Mouse (Mus musculus) liver, adult 2 months (tissue): ENCODE measurements around the gene Cdkl3. TPM values are rescaled to one million over a fixed set of nuclear protein-coding genes. Genes with fewer than 3 reads are reported as not detected.
"Not testable (repeated sequence)": the region's sequence is repeated elsewhere in the genome, so short reads cannot be mapped to it uniquely, and the experiment has no call there.

Source experiments
- DNase-seq: peaks from one replicate; pipeline ENCODE4 v3.0.0-alpha.2; 2011; ENCODE audit warnings: low read depth, low spot score; ENCODE audit errors: extremely low read depth
- H3K27ac ChIP-seq: fragments of 200-500 bp; replicated peaks from 2 replicates; pipeline ENCODE4 v1.5.1; 2012; ENCODE audit warnings: low read depth, mild to moderate bottlenecking, control low read depth, inconsistent platforms, low read length; ENCODE audit not compliant: insufficient read depth
- H3K27me3 ChIP-seq: fragments of 200-500 bp; 2 replicates; pipeline ENCODE4 v1.6.1; 2012; ENCODE audit warnings: mild to moderate bottlenecking, moderate library complexity, low read length, inconsistent platforms; ENCODE audit not compliant: control insufficient read depth, insufficient read depth
- H3K36me3 ChIP-seq: fragments of 200-500 bp; 2 replicates; pipeline ENCODE4 v1.6.1; 2012; ENCODE audit warnings: low read length, inconsistent platforms; ENCODE audit not compliant: control insufficient read depth, insufficient read depth
- H3K4me1 ChIP-seq: fragments of 200-500 bp; 2 replicates; pipeline ENCODE4 v1.6.1; 2011; ENCODE audit warnings: low read length; ENCODE audit not compliant: control insufficient read depth, insufficient read depth
- H3K4me3 ChIP-seq: fragments of 200-500 bp; 2 replicates; pipeline ENCODE4 v1.5.1; 2011; ENCODE audit warnings: low read depth, mild to moderate bottlenecking, control low read depth, low read length, moderate library complexity; ENCODE audit not compliant: insufficient read depth
- H3K79me2 ChIP-seq: fragments of 200-500 bp; 2 replicates; pipeline ENCODE4 v1.6.1; 2012; ENCODE audit warnings: inconsistent platforms, mild to moderate bottlenecking, low read length, moderate library complexity; ENCODE audit not compliant: control insufficient read depth, insufficient read depth
- H3K9ac ChIP-seq: fragments of 200-500 bp; 2 replicates; pipeline ENCODE4 v1.6.1; 2012; ENCODE audit warnings: low read depth, mild to moderate bottlenecking, control low read depth, inconsistent platforms, low read length
- CTCF ChIP-seq: fragments of 200-500 bp; IDR thresholded peaks from 2 replicates; pipeline ENCODE4 v1.5.1; 2011; ENCODE audit warnings: low read depth, low read length, control low read depth
- POLR2A ChIP-seq: fragments of 200-500 bp; IDR thresholded peaks from 2 replicates; pipeline ENCODE4 v1.6.1; 2011; ENCODE audit warnings: low read length, control low read depth; ENCODE audit not compliant: insufficient read depth; ENCODE audit errors: extremely low read depth
- WGBS: fragments of 180-500 bp; shearing (Covaris S2); methylation state at CpG from one replicate; pipeline ENCODE4 v1.1.7; 2018; 5-methylcytosine and 5-hydroxymethylcytosine counted together
- polyA plus RNA-seq: library from polyadenylated mRNA; depleted of rRNA; stranded (reverse); fragments of >200 nt; gene quantifications from 2 replicates; pipeline ENCODE4 v1.2.3, GENCODE M21; 2012
- total RNA-seq: library from RNA; depleted of rRNA; stranded (reverse); fragments of >200 nt; gene quantifications from 2 replicates; pipeline ENCODE4 v1.2.3, GENCODE M21; 2014

Cdkl3 gene
- total and polyA plus RNA-seq, 2 experiments = 0.05 to 1.7 TPM

DNA sequence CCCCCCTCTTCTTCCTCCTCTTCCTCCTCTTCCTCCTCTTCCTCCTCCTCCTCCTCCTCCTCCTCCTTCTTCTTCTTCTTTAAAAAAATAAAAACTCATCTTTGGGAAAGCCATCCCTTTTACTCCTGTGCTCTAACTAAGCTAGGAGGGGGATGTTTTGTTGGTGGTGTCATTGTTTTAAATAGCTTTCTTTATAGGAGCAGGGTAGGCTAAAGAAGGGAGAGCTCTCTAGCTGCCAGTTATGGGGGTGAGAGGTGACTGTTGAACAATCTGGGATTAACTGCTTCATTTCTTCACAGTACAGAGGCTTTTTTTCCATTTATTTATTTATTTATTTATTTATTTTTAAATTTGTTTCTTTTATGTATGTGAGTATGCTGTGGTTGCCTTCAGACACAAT lies 101.5 kb downstream of the Cdkl3 start:
- Histone ChIP-seq H3K4me3 (no peak overlapping the region), H3K9ac (no peak overlapping the region), H3K27ac (no peak overlapping the region), H3K27me3 (no peaks in the 10 kb centered on the region), H3K79me2 (peaks cover 48% of the 10 kb centered on the region), H3K4me1 (peaks cover 39% of the 10 kb centered on the region), H3K36me3 (no peaks in the 10 kb centered on the region)
- no peak for TF ChIP-seq CTCF
- DNase-seq = no peak

- H3K4me3 ChIP-seq = no peak overlapping the region
- DNase-seq = no peak
- H3K27me3 ChIP-seq = no peaks in the 10 kb centered on the region
- no peak overlapping the region for H3K9ac ChIP-seq
- WGBS = 59% methylated on average over 2 of the region's 2 CpGs
- peaks cover 47% of the 10 kb centered on the region; the same call in 1 of the 2 replicates for H3K79me2 ChIP-seq
- H3K27ac ChIP-seq = no peak overlapping the region
- H3K4me1 ChIP-seq = peaks cover 38% of the 10 kb centered on the region
- TF ChIP-seq POLR2A (no peak), CTCF (no peak)
- H3K36me3 ChIP-seq = no peaks in the 10 kb centered on the region
These were observed 102.0 kb downstream of the Cdkl3 start for GRCm38 (mm10) chr11:52106037-52106436.

DNA sequence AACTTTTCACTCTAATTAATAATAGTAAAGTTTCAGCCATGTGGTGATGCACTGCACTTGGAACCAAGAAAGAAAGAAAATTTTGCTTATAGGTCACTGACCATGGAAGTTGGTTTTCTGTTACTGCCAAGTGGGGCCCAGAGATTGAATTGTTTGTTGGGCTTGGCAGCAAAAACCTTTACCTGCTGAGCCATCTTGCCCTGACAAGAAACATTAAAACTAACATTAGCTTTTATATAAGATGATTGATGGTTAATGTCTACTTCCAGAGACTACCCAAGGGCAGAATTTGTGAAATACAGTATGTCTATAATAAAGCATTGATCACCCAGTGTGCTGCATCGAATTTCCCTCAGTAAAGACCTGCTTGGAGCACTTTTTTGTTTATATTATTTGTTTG lies 102.4 kb downstream of the Cdkl3 start:
- TF ChIP-seq CTCF (no peak), POLR2A (no peak)
- WGBS = 26% methylated on average over 1 of the region's 1 CpGs
- no peaks in the 10 kb centered on the region for H3K27me3 ChIP-seq
- H3K4me1 ChIP-seq = peaks cover 36% of the 10 kb centered on the region
- H3K79me2 ChIP-seq = peaks cover 44% of the 10 kb centered on the region; the same call in 1 of the 2 replicates
- H3K4me3 ChIP-seq = no peak overlapping the region
- no peak overlapping the region for H3K9ac ChIP-seq
- H3K27ac ChIP-seq = no peak overlapping the region
- no peaks in the 10 kb centered on the region for H3K36me3 ChIP-seq
- no peak for DNase-seq

GRCm38 (mm10) chr11:52108796-52109195 lies 104.8 kb downstream of the Cdkl3 start:
- peaks cover 44% of the 10 kb centered on the region for H3K79me2 ChIP-seq
- H3K4me1 ChIP-seq = peaks cover 28% of the 10 kb centered on the region
- no peak overlapping the region for H3K27ac ChIP-seq
- no peak overlapping the region for H3K4me3 ChIP-seq
- no peak overlapping the region for H3K9ac ChIP-seq
- H3K36me3 ChIP-seq = peaks cover 6% of the 10 kb centered on the region
- no peak for DNase-seq
- 84% methylated on average over 5 of the region's 5 CpGs for WGBS
- TF ChIP-seq POLR2A (no peak), CTCF (no peak)
- H3K27me3 ChIP-seq = no peaks in the 10 kb centered on the region

- H3K9ac ChIP-seq = no peak overlapping the region
- no peak overlapping the region for H3K27ac ChIP-seq
- no peaks in the 10 kb centered on the region for H3K27me3 ChIP-seq
- peaks cover 40% of the 10 kb centered on the region for H3K79me2 ChIP-seq
- peaks cover 13% of the 10 kb centered on the region for H3K36me3 ChIP-seq
- no peak for DNase-seq
- TF ChIP-seq CTCF (no peak), POLR2A (no peak)
- 66% methylated on average over 1 of the region's 1 CpGs for WGBS
- no peak overlapping the region for H3K4me3 ChIP-seq
- peaks cover 24% of the 10 kb centered on the region for H3K4me1 ChIP-seq
These were observed 105.4 kb downstream of the Cdkl3 start for GRCm38 (mm10) chr11:52109421-52109820.

GRCm38 (mm10) chr11:52115479-52115878 lies 111.5 kb downstream of the Cdkl3 start:
- no peak for DNase-seq
- H3K4me3 ChIP-seq = no peak overlapping the region
- peaks cover 2% of the 10 kb centered on the region; the same call in 1 of the 2 replicates for H3K4me1 ChIP-seq
- peaks cover 16% of the 10 kb centered on the region for H3K79me2 ChIP-seq
- 94% methylated on average over 3 of the region's 3 CpGs for WGBS
- TF ChIP-seq POLR2A (no peak), CTCF (no peak)
- H3K9ac ChIP-seq = no peak overlapping the region
- H3K36me3 ChIP-seq = peaks cover 56% of the 10 kb centered on the region
- no peak overlapping the region for H3K27ac ChIP-seq
- no peaks in the 10 kb centered on the region for H3K27me3 ChIP-seq

- H3K4me1 ChIP-seq, H3K27ac ChIP-seq, H3K4me3 ChIP-seq, DNase-seq, H3K9ac ChIP-seq, H3K27me3 ChIP-seq: not testable (repeated sequence)
- peaks cover 14% of the 10 kb centered on the region for H3K79me2 ChIP-seq
- H3K36me3 ChIP-seq = peaks cover 60% of the 10 kb centered on the region
- 93% methylated on average over 6 of the region's 6 CpGs for WGBS
These were observed 112.1 kb downstream of the Cdkl3 start for GRCm38 (mm10) chr11:52116117-52116516.
